Mouse (Mus musculus) lung, postnatal 10 days (tissue): Measurements from ENCODE around the gene Dab1.

Experiments used
- DNase-seq: peaks from one replicate; pipeline ENCODE4 v3.0.0; 2021

The Dab1 gene

GRCm38 (mm10) chr4:104642761-104643469 lies 1023.8 kb downstream of the Dab1 start:
- no peak for DNase-seq

GRCm38 (mm10) chr4:104643534-104644356 lies 1024.6 kb downstream of the Dab1 start:
- peak; percentile 70 for DNase-seq

GRCm38 (mm10) chr4:104644357-104644630 lies 1025.1 kb downstream of the Dab1 start:
- no peak for DNase-seq

- no peak for DNase-seq
Measured at GRCm38 (mm10) chr4:104644862-104645261, 1025.7 kb downstream of the Dab1 start.

- peak; percentile 9 for DNase-seq
Measured at GRCm38 (mm10) chr4:104651761-104652160, 1032.6 kb downstream of the Dab1 start.

- DNase-seq, result no peak
Measured at GRCm38 (mm10) chr4:104656728-104657127, 1037.6 kb downstream of the Dab1 start.

- no peak for DNase-seq
Measured at GRCm38 (mm10) chr4:104662841-104663614, 1043.9 kb downstream of the Dab1 start.

- DNase-seq, result peak; percentile 62
Measured at GRCm38 (mm10) chr4:104665553-104665952, 1046.4 kb downstream of the Dab1 start.

- DNase-seq, result no peak
Measured at GRCm38 (mm10) chr4:104666831-104667551, 1047.8 kb downstream of the Dab1 start.

GRCm38 (mm10) chr4:104668061-104668460 lies 1048.9 kb downstream of the Dab1 start:
- no peak for DNase-seq

- DNase-seq, result no peak
Measured at GRCm38 (mm10) chr4:104669406-104669805, 1050.2 kb downstream of the Dab1 start.

GRCm38 (mm10) chr4:104670741-104671140 lies 1051.6 kb downstream of the Dab1 start:
- no peak for DNase-seq

GRCm38 (mm10) chr4:104673317-104673716 lies 1054.2 kb downstream of the Dab1 start:
- no peak for DNase-seq

GRCm38 (mm10) chr4:104674706-104675105 lies 1055.5 kb downstream of the Dab1 start:
- no peak for DNase-seq

- DNase-seq, result no peak
Measured at GRCm38 (mm10) chr4:104678234-104678633, 1059.1 kb downstream of the Dab1 start.

GRCm38 (mm10) chr4:104680475-104680874 lies 1061.3 kb downstream of the Dab1 start:
- DNase-seq, result no peak

- DNase-seq, result no peak
Measured at GRCm38 (mm10) chr4:104686137-104686809, 1067.1 kb downstream of the Dab1 start.

- no peak for DNase-seq
Measured at GRCm38 (mm10) chr4:104689047-104689446, 1069.9 kb downstream of the Dab1 start.

GRCm38 (mm10) chr4:104691026-104691425 lies 1071.9 kb downstream of the Dab1 start:
- DNase-seq, result no peak

GRCm38 (mm10) chr4:104694188-104694587 lies 1075.0 kb downstream of the Dab1 start:
- no peak for DNase-seq

GRCm38 (mm10) chr4:104696522-104696921 lies 1077.4 kb downstream of the Dab1 start:
- no peak for DNase-seq

GRCm38 (mm10) chr4:104697703-104698102 lies 1078.5 kb downstream of the Dab1 start:
- no peak for DNase-seq
